Comparison of ENCODE assay signal across 19 mouse cellular contexts in genomic region chr5:92681861-92682260, GRCm38 (mm10). TPM values are rescaled to one million over a fixed set of nuclear protein-coding genes. Genes with fewer than 3 reads are reported as not detected.
"Had no signal": no experiment of that assay in that cellular context is flagged by ENCODE, and none has a peak within 500 bp of the region (broad histone marks: within the 10 kb centered on the region; RNA-seq: fewer than 3 reads in every experiment).

No protein-coding gene starts in this region.

- H3K36me3 ChIP-seq: embryonic facial prominence, embryonic 10.5 days; embryonic facial prominence, embryonic 12.5 days; embryonic facial prominence, embryonic 13.5 days; embryonic facial prominence, embryonic 15.5 days; forebrain, embryonic 15.5 days had no signal

- H3K27ac ChIP-seq: embryonic facial prominence, embryonic 13.5 days; embryonic facial prominence, embryonic 15.5 days; gastrocnemius, adult 2 months; heart, adult 2 months had no signal

- H3K9me3 ChIP-seq: embryonic facial prominence, embryonic 10.5 days; embryonic facial prominence, embryonic 12.5 days; embryonic facial prominence, embryonic 13.5 days; embryonic facial prominence, embryonic 15.5 days; forebrain, embryonic 13.5 days; forebrain, embryonic 15.5 days had no signal

- H3K4me3 ChIP-seq: erythroblast, embryonic 14.5 days had no signal

- DNase-seq: cerebellum, adult 9-10 months; cerebellum, adult 9-11 months; cerebellum, postnatal 14 days; cerebellum, postnatal 36 days; forebrain, postnatal 0 days; gastrocnemius, adult 2 months; gastrocnemius, postnatal 10 days; gastrocnemius, postnatal 14 days; gastrocnemius, postnatal 25 days; gastrocnemius, postnatal 36 days had no signal

- H3K27me3 ChIP-seq: embryonic facial prominence, embryonic 12.5 days; forebrain, embryonic 13.5 days; forebrain, embryonic 15.5 days had no signal

RNA-seq across cellular contexts. Expression of gene Shroom3, which starts 1.4 kb away (rescaled TPM):
- total RNA-seq: granulocyte monocyte progenitor cell, adult 5-6 weeks had no signal

RNA-seq across cellular contexts. Expression of gene Ccdc158, which starts 6.8 kb away (rescaled TPM):
- total RNA-seq: gastrocnemius, postnatal 10 days had no signal
- polyA plus RNA-seq: erythroblast, embryonic 14.5 days; heart, adult 2 months had no signal
